Mouse (Mus musculus) CD4-positive, CD25-positive, alpha-beta regulatory T cell, adult 2 months (primary cell): ENCODE results near the gene Sap30bp.

Experiments used
- DNase-seq: peaks from one replicate; pipeline ENCODE4 v3.0.0-alpha.2; 2012; ENCODE audit warnings: low read depth, low spot score

Gene Sap30bp

GRCm38 (mm10) chr11:115933108-115933746 is at the start of gene Sap30bp, which contains the start of gene Recql5:
Gene Sap30bp, plus strand, starts transcription at chr11:115933282.
Gene Recql5, minus strand, starts transcription at chr11:115933477.
- peak; percentile 98 for DNase-seq

- no peak for DNase-seq
Measured at GRCm38 (mm10) chr11:115884361-115884760, 48.7 kb upstream of the Sap30bp start.

GRCm38 (mm10) chr11:115885281-115885680 is 47.8 kb upstream of the Sap30bp start:
- DNase-seq, result no peak

GRCm38 (mm10) chr11:115886446-115886845 is 46.6 kb upstream of the Sap30bp start:
- DNase-seq, result no peak

- no peak for DNase-seq
Measured at GRCm38 (mm10) chr11:115888020-115888419, 45.1 kb upstream of the Sap30bp start.

GRCm38 (mm10) chr11:115889159-115889558 is 43.9 kb upstream of the Sap30bp start:
- DNase-seq, result no peak

- DNase-seq, result no peak
Measured at GRCm38 (mm10) chr11:115892213-115892612, 40.9 kb upstream of the Sap30bp start.

- no peak for DNase-seq
Measured at GRCm38 (mm10) chr11:115893071-115893470, 40.0 kb upstream of the Sap30bp start.

GRCm38 (mm10) chr11:115894755-115895520 is 38.1 kb upstream of the Sap30bp start:
- DNase-seq, result no peak

- DNase-seq, result peak; percentile 45
Measured at GRCm38 (mm10) chr11:115898446-115898845, 34.6 kb upstream of the Sap30bp start.

- peak; percentile 77 for DNase-seq
Measured at GRCm38 (mm10) chr11:115898886-115899285, 34.2 kb upstream of the Sap30bp start.

- DNase-seq, result no peak
Measured at GRCm38 (mm10) chr11:115899486-115900266, 33.4 kb upstream of the Sap30bp start, which contains the start of gene Smim5. Gene Smim5, plus strand, starts transcription at chr11:115899966.

- no peak for DNase-seq
Measured at GRCm38 (mm10) chr11:115900561-115901337, 32.3 kb upstream of the Sap30bp start.

- no peak for DNase-seq
Measured at GRCm38 (mm10) chr11:115901338-115902161, 31.5 kb upstream of the Sap30bp start.

- no peak for DNase-seq
Measured at GRCm38 (mm10) chr11:115902177-115902576, 30.9 kb upstream of the Sap30bp start.

GRCm38 (mm10) chr11:115902831-115903230 is 30.3 kb upstream of the Sap30bp start:
- DNase-seq, result no peak

- no peak for DNase-seq
Measured at GRCm38 (mm10) chr11:115903384-115904230, 29.5 kb upstream of the Sap30bp start.

- no peak for DNase-seq
Measured at GRCm38 (mm10) chr11:115904231-115904955, 28.7 kb upstream of the Sap30bp start.
